Mouse (Mus musculus) embryonic stem cell, embryonic (primary cell): ENCODE measurements around the gene Carmil2.

Experiments
- CTCF ChIA-PET, 4 experiments: fragments of 300-600 bp in 2 of 4; fragments of 350-600 bp in 2 of 4; sonication (Branson Sonifier 250); formaldehyde crosslinking; loops; one replicate each; lab custom pipeline; 2022; ENCODE audit warnings: inconsistent platforms in 2 of 4; lab: Charles Lee
- POLR2A ChIA-PET, 4 experiments: fragments of 300-600 bp in 2 of 4; fragments of 350-600 bp in 2 of 4; sonication (Branson Sonifier 250); formaldehyde crosslinking; loops; one replicate each; lab custom pipeline; 2022; ENCODE audit warnings: antibody characterized with exemption in 4 of 4, inconsistent platforms in 1 of 4; lab: Charles Lee

The Carmil2 gene

GRCm38 (mm10) chr8:105727397-105728124 lies 41.5 kb downstream of the Carmil2 start:
- ChIA-PET CTCF (interaction anchor here in 3 of 4 experiments (0.6 to 1.1 kb wide), 4 partner anchors 11 to 43 kb away, joined by 3 to 4 read pairs (median 4); no protein-coding TSS in a partner anchor), POLR2A (interaction anchor here in 3 of 4 experiments (0.6 to 2.7 kb wide), 9 partner anchors 10 to 439 kb away, joined by 3 to 8 read pairs (median 4); partner anchors contain the start of genes Acd (in 1 of the 3), Nutf2 (in 1 of the 3) and Pard6a (in 1 of the 3))

DNA sequence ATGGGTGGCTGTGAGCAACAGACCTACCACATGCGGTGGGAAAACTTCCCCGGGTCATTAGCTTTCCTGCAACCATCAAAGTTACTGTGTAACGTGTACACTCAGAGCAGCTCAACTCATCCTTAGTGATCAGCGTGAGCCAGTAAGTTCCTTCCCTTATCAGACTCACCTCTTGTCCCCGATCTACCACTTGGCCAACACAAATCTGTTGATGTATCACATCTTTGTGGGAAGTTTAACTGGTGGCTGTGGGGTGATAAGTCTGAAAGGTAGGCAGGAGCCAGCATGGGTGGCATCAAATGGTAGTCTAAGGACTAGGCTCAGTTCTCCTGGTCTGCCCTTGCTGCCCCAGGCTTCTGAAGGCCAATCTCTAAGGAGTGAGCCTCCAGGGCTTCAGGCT lies 46.1 kb downstream of the Carmil2 start:
- POLR2A ChIA-PET, result interaction anchor here in 2 of 4 experiments (0.5 to 1.3 kb wide), 5 partner anchors 11 to 410 kb away, joined by 3 to 6 read pairs (median 3); partner anchors contain the start of genes Gfod2 (in 1 of the 2) and Ranbp10 (in 1 of the 2)

GRCm38 (mm10) chr8:105739216-105739615 lies 53.1 kb downstream of the Carmil2 start:
- ChIA-PET POLR2A (interaction anchor here in 2 of 4 experiments (1.7 to 2.0 kb wide), 2 partner anchors 11 to 14 kb away, joined by 5 read pairs; no protein-coding TSS in a partner anchor), CTCF (no interaction called here)

More for the DNA sequence above, 46.1 kb downstream of the Carmil2 start:
- CTCF ChIA-PET, result interaction anchor here in 3 of 4 experiments (0.5 to 1.0 kb wide), 4 partner anchors 18 to 639 kb away, joined by 3 to 4 read pairs (median 4); no protein-coding TSS in a partner anchor

- CTCF ChIA-PET, result no interaction called here
- POLR2A ChIA-PET, result interaction anchor here in 2 of 4 experiments (0.7 to 1.8 kb wide), 2 partner anchors 15 to 122 kb away, joined by 3 to 6 read pairs; partner anchors contain the start of gene Gfod2 (in 1 of the 2)
Measured at GRCm38 (mm10) chr8:105743301-105743700, 57.2 kb downstream of the Carmil2 start.
